Mouse (Mus musculus) E14TG2a.4 (cell line): ENCODE measurements around the gene Thumpd3.

Experiments used
- CTCF ChIP-seq: conservative IDR thresholded peaks from 2 replicates; pipeline ENCODE4 v1.5.1; 2014; ENCODE audit warnings: low read length
- POU5F1 ChIP-seq: IDR thresholded peaks from 2 replicates; pipeline ENCODE4 v1.6.1; 2014; ENCODE audit warnings: low read length, borderline replicate concordance

- TF ChIP-seq CTCF (no peak), POU5F1 (no peak)
Measured at GRCm38 (mm10) chr6:113033185-113033584, 12.8 kb upstream of the Thumpd3 start.
